Comparison of ENCODE assay signal across 8 mouse cellular contexts in genomic region chr12:78906707-78907162, GRCm38 (mm10). TPM values are rescaled to one million over a fixed set of nuclear protein-coding genes. Genes with fewer than 3 reads are reported as not detected.
DNase-seq lines count a peak whose midpoint lies in the region; ATAC-seq and TF ChIP-seq lines count a peak whose summit lies in the region.

Gene Plek2 (minus strand): TSS chr12:78906964.

- no peak for TF ChIP-seq CTCF in G1E (IDR thresholded peaks at IDR 0.05; ENCODE audit: low read depth, low read length)

- peak within 1 kb of the TSS; percentile 88 for H3K4me2 ChIP-seq in forebrain, embryonic 12.5 days
- H3K4me2 ChIP-seq in hindbrain, embryonic 16.5 days (ENCODE audit: low read length), result peak within 1 kb of the TSS; percentile 72
- H3K4me2 ChIP-seq in liver, embryonic 12.5 days, result peak within 1 kb of the TSS; percentile 85

- H3K27me3 ChIP-seq in G1E (ENCODE audit: insufficient read depth, low read length), result peaks cover 10% of the 10 kb centered on the region
- H3K27me3 ChIP-seq in forebrain, embryonic 12.5 days, result peaks cover 66% of the 10 kb centered on the region
- H3K27me3 ChIP-seq in hindbrain, embryonic 16.5 days (replicated peaks; ENCODE audit: control insufficient read depth, insufficient read depth, low read length), result peaks cover 17% of the 10 kb centered on the region
- peaks cover 13% of the 10 kb centered on the region; the same call in 1 of the 2 replicates for H3K27me3 ChIP-seq in liver, embryonic 12.5 days (replicated peaks)

- no peak for ATAC-seq in G1E (ENCODE audit: extremely low read depth, insufficient number of reproducible peaks, low FRiP score, poor library complexity, severe bottlenecking)
- ATAC-seq in forebrain, embryonic 12.5 days (ENCODE audit: low FRiP score), result peak; percentile 53; the same call in 1 of the 2 replicates
- peak; percentile 71 for ATAC-seq in hindbrain, embryonic 16.5 days
- peak; percentile 58 for ATAC-seq in liver, embryonic 12.5 days

- peaks cover 35% of the 10 kb centered on the region for H3K4me1 ChIP-seq in G1E (ENCODE audit: insufficient read depth, low read depth, low read length)
- peaks cover 18% of the 10 kb centered on the region for H3K4me1 ChIP-seq in forebrain, embryonic 12.5 days
- peaks cover 8% of the 10 kb centered on the region for H3K4me1 ChIP-seq in hindbrain, embryonic 16.5 days (ENCODE audit: control insufficient read depth, insufficient read depth, low read depth, low read length)
- peaks cover 82% of the 10 kb centered on the region for H3K4me1 ChIP-seq in liver, embryonic 12.5 days

- H3K9me3 ChIP-seq in G1E (replicated peaks), result peaks cover 26% of the 10 kb centered on the region
- H3K9me3 ChIP-seq in forebrain, embryonic 12.5 days, result no peaks in the 10 kb centered on the region
- no peaks in the 10 kb centered on the region for H3K9me3 ChIP-seq in hindbrain, embryonic 16.5 days (ENCODE audit: control insufficient read depth, low read length)
- peaks cover 7% of the 10 kb centered on the region for H3K9me3 ChIP-seq in liver, embryonic 12.5 days (replicated peaks)

- H3K27ac ChIP-seq in forebrain, embryonic 12.5 days, result no peak within 1 kb of the TSS
- H3K27ac ChIP-seq in hindbrain, embryonic 16.5 days (ENCODE audit: low read depth, low read length), result no peak within 1 kb of the TSS
- peak within 1 kb of the TSS; percentile 70 for H3K27ac ChIP-seq in liver, embryonic 12.5 days

- H3K4me3 ChIP-seq in G1E (ENCODE audit: low read depth, low read length), result peak within 1 kb of the TSS; percentile 31; the same call in 1 of the 2 replicates
- peak within 1 kb of the TSS; percentile 47 for H3K4me3 ChIP-seq in forebrain, embryonic 12.5 days (replicated peaks)
- peak within 1 kb of the TSS; percentile 36 for H3K4me3 ChIP-seq in hindbrain, embryonic 16.5 days (ENCODE audit: low read length)
- peak within 1 kb of the TSS; percentile 72 for H3K4me3 ChIP-seq in liver, embryonic 12.5 days

- peak within 1 kb of the TSS; percentile 42 for H3K9ac ChIP-seq in forebrain, embryonic 12.5 days
- peak within 1 kb of the TSS; percentile 44 for H3K9ac ChIP-seq in hindbrain, embryonic 16.5 days (ENCODE audit: low read depth, low read length)
- H3K9ac ChIP-seq in liver, embryonic 12.5 days, result peak within 1 kb of the TSS; percentile 84

- WGBS in forebrain, embryonic 12.5 days, result 1% methylated on average over 38 of the region's 38 CpGs
- WGBS in hindbrain, embryonic 16.5 days, result under 1% methylated on average over 38 of the region's 38 CpGs
- 3% methylated on average over 38 of the region's 38 CpGs for WGBS in liver, embryonic 12.5 days (ENCODE audit: insufficient replicate concordance)

- no peak for DNase-seq in G1E (ENCODE audit: low spot score)
- peak; percentile 74 for DNase-seq in c-Kit-negative CD71-positive TER-119-positive erythroid progenitor cells, embryonic 14.5 days (ENCODE audit: low read depth, low spot score)
- peak; percentile 50 for DNase-seq in naive thymus-derived CD4-positive, alpha-beta T cell, adult 2 months (ENCODE audit: low read depth)
- peak; percentile 79 for DNase-seq in testis, postnatal 10 days (ENCODE audit: low spot score)
- no peak for DNase-seq in layer of hippocampus, postnatal 36 days

- no peaks in the 10 kb centered on the region for H3K36me3 ChIP-seq in G1E (replicated peaks)
- no peaks in the 10 kb centered on the region for H3K36me3 ChIP-seq in forebrain, embryonic 12.5 days (replicated peaks)
- no peaks in the 10 kb centered on the region for H3K36me3 ChIP-seq in hindbrain, embryonic 16.5 days (ENCODE audit: control insufficient read depth, insufficient read depth, low read length)
- H3K36me3 ChIP-seq in liver, embryonic 12.5 days, result peaks cover 23% of the 10 kb centered on the region

RNA-seq across cellular contexts. Expression of gene Plek2, which starts in this region (rescaled TPM):
- total RNA-seq in G1E (2014; fragmentation: Nextera tagmentation) (not detected in 2 replicates), G1E (2017) (not detected in 2 replicates)
- not detected in 2 replicates for polyA plus RNA-seq in G1E (2012)
- polyA plus RNA-seq in forebrain, embryonic 12.5 days (2016; fragmentation: Nextera tagmentation; extraction: Ambion mirVana), result 1.9 and 2.7 TPM in 2 replicates
- 2.8 and 3.3 TPM in 2 replicates for polyA plus RNA-seq in hindbrain, embryonic 16.5 days (2015; fragmentation: Nextera tagmentation; extraction: Ambion mirVana)
- 53.6 and 55.0 TPM in 2 replicates for polyA plus RNA-seq in liver, embryonic 12.5 days (2016; fragmentation: Nextera tagmentation; extraction: Ambion mirVana)
- total RNA-seq in layer of hippocampus, postnatal 36 days (2021), result under 1 TPM in 1 of 2 experiments, not detected in 1; 0.22 TPM

Comparison
In these comparisons a context has a peak if more than half of its experiments do, and no peak if none do; other contexts are left out.
1. RNA of gene Plek2 (polyA plus RNA-seq): 53.6 to 55.0 TPM in liver, embryonic 12.5 days; 2.8 to 3.3 TPM in hindbrain, embryonic 16.5 days, 1.9 to 2.7 TPM in forebrain, embryonic 12.5 days and not detected in G1E; every median in the first group is over 10 times any median in the second.
2. DNase-seq: peak in c-Kit-negative CD71-positive TER-119-positive erythroid progenitor cells, embryonic 14.5 days (single experiment), naive thymus-derived CD4-positive, alpha-beta T cell, adult 2 months (single experiment) and testis, postnatal 10 days (single experiment); none in G1E (single experiment) and layer of hippocampus, postnatal 36 days (0 of 2).
3. Peak in every context shown above with its lines, with median percentiles within 50 percentile points of each other: H3K4me3 ChIP-seq, H3K4me2 ChIP-seq and H3K9ac ChIP-seq.